Mouse (Mus musculus): Measurements from ENCODE around the gene Apba2.

GRCm38 (mm10) chr7:64522409-64522730 lies 20.9 kb downstream of the Apba2 start:
- TF ChIP-seq CTCF (IDR thresholded peaks at IDR 0.05; ENCODE audit: low read depth) = no peak
- TF ChIP-seq EP300 (IDR thresholded peaks at IDR 0.05; ENCODE audit: low read depth) = no peak

All from heart, postnatal 0 days (tissue).